Mouse (Mus musculus): ENCODE data around the gene Ddb2. TPM values are rescaled to one million over a fixed set of nuclear protein-coding genes. Genes with fewer than 3 reads are reported as not detected.

The Ddb2 gene
- total RNA-seq, 1 experiment = 10.4 TPM

DNA sequence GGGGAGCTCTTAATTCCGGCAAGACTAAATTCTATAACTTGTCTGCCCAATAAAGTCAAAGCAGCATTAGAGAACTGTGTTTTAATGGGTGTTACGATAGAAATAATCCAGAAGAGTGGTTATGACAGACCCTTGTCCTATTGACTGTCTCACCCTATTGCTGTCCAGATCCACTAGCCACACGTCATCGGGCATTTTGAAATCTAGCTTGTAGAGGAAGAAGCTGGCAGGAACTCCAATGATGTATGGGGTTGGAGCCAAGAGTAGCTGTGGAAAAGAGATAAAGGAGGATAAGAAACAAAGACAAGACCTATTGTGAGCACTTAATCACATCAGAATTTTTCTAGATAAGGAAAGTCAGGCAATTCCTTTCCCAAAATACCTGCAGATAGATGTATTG, 61.3 kb downstream of the Ddb2 start:
- Histone ChIP-seq H3K9me3 (ENCODE audit: control insufficient read depth, insufficient read depth, low read depth, low read length) (no peaks in the 10 kb centered on the region), H3K27ac (ENCODE audit: insufficient read depth, low read depth, low read length, poor library complexity, severe bottlenecking) (no peak overlapping the region), H3K36me3 (ENCODE audit: control insufficient read depth, insufficient read depth, low read length, poor library complexity, severe bottlenecking) (no peaks in the 10 kb centered on the region), H3K4me3 (ENCODE audit: insufficient read depth in 1 of 2, low read depth in 1 of 2, low read length in 2 of 2, poor library complexity in 1 of 2, severe bottlenecking in 1 of 2) (no peak overlapping the region), H3K4me1 (ENCODE audit: control insufficient read depth in 2 of 2, insufficient read depth in 2 of 2, low read length in 2 of 2, poor library complexity in 1 of 2) (no peaks in the 10 kb centered on the region), H3K9ac (ENCODE audit: insufficient read depth, low read depth, low read length, poor library complexity, severe bottlenecking) (no peak overlapping the region)
- in situ Hi-C loops (cut with MboI; ENCODE audit: low sequenced_read_pairs in 2 of 2, unreplicated experiment in 2 of 2) = no loop called here
- DNase-seq (ENCODE audit: low read depth, low spot score) = no peak
- TF ChIP-seq ZNF384 (IDR thresholded peaks at IDR 0.05; ENCODE audit: low read depth, low read length) (no peak), ZC3H11A (IDR thresholded peaks at IDR 0.05; ENCODE audit: borderline replicate concordance, low read depth, low read length) (no peak), CHD2 (IDR thresholded peaks at IDR 0.05; ENCODE audit: low read depth, low read length) (no peak)

DNA sequence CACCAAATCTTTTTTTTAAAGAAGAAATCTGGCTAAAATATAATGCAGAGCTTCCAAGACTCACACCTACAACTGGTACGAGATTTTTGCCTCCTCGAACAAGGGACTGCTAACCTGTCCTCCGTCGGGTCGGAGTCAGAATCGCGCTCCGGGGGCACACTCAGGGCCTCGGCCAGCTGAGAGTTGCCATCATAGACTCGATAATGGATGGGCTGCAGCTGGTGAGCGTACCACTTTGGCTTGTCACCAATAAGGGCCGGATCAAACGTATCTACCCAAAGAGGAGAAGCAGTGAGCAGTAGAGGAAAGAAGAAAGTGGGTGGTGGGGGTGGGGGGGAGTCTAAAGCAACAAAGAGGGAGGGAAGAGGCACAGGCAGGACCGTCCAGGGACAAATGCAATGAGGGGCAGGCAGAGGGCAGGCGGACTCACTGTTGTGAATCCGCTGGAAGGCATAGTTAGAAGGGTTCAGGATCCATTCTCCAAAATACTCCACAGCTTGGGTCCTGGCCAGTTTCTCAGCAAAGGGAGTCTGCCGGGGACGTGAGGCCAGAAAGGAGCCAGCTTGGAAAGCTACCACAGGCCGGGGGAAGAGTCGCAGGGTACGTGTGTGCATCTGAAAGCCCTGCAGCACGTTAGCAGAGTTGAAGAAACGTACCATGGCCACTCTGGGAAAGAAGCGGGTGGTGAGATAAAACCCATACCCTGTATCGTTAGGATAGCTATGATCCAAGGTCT, 67.0 kb downstream of the Ddb2 start:
- H3K36me3 ChIP-seq (ENCODE audit: control insufficient read depth, insufficient read depth, low read length, poor library complexity, severe bottlenecking) = no peaks in the 10 kb centered on the region
- TF ChIP-seq CHD2 (IDR thresholded peaks at IDR 0.05; ENCODE audit: low read depth, low read length) = no peak
- no peak for TF ChIP-seq ZC3H11A (IDR thresholded peaks at IDR 0.05; ENCODE audit: borderline replicate concordance, low read depth, low read length)
- TF ChIP-seq HCFC1 (IDR thresholded peaks at IDR 0.05; ENCODE audit: borderline replicate concordance, insufficient read depth, low read length) = no peak
- TF ChIP-seq MAFK (IDR thresholded peaks at IDR 0.05; ENCODE audit: insufficient read depth, low read depth, low read length) = no peak
- TF ChIP-seq ZNF384 (IDR thresholded peaks at IDR 0.05; ENCODE audit: low read depth, low read length) = no peak
- in situ Hi-C loops (cut with MboI; ENCODE audit: low sequenced_read_pairs in 2 of 2, unreplicated experiment in 2 of 2) = no loop called here
- no peak overlapping the region for H3K9ac ChIP-seq (ENCODE audit: insufficient read depth, low read depth, low read length, poor library complexity, severe bottlenecking)
- no peak overlapping the region for H3K27ac ChIP-seq (ENCODE audit: insufficient read depth, low read depth, low read length, poor library complexity, severe bottlenecking)
- H3K4me1 ChIP-seq (ENCODE audit: control insufficient read depth in 2 of 2, insufficient read depth in 2 of 2, low read length in 2 of 2, poor library complexity in 1 of 2) = no peaks in the 10 kb centered on the region
- no peak overlapping the region for H3K4me3 ChIP-seq (ENCODE audit: insufficient read depth in 1 of 2, low read depth in 1 of 2, low read length in 2 of 2, poor library complexity in 1 of 2, severe bottlenecking in 1 of 2)
- no peak for DNase-seq (ENCODE audit: low read depth, low spot score)
- no peaks in the 10 kb centered on the region for H3K9me3 ChIP-seq (ENCODE audit: control insufficient read depth, insufficient read depth, low read depth, low read length)

DNA sequence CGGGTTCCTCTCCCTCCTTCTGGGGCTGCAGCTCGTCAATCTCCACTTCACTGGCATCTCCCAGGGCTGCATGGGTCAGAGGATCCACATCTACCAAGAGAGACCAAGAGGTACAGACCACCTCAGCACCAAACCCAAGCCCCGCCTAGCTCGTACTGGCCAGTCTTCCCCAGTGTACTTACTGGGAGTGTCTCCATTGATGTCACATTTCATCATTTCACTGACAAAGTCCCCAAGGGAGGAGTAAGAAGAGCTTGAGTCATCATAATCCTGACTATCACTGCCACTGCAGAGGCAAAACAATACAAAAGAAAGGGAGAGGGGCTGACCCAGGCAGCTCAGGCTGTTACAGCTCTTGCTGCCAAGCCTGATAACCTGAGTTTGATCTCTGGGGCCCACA, 69.2 kb downstream of the Ddb2 start:
- H3K4me3 ChIP-seq (ENCODE audit: insufficient read depth in 1 of 2, low read depth in 1 of 2, low read length in 2 of 2, poor library complexity in 1 of 2, severe bottlenecking in 1 of 2) = no peak overlapping the region
- in situ Hi-C loops (cut with MboI; ENCODE audit: low sequenced_read_pairs in 2 of 2, unreplicated experiment in 2 of 2) = no loop called here
- H3K27ac ChIP-seq (ENCODE audit: insufficient read depth, low read depth, low read length, poor library complexity, severe bottlenecking) = no peak overlapping the region
- H3K36me3 ChIP-seq (ENCODE audit: control insufficient read depth, insufficient read depth, low read length, poor library complexity, severe bottlenecking) = no peaks in the 10 kb centered on the region
- TF ChIP-seq ZNF384 (IDR thresholded peaks at IDR 0.05; ENCODE audit: low read depth, low read length) = no peak
- TF ChIP-seq CHD2 (IDR thresholded peaks at IDR 0.05; ENCODE audit: low read depth, low read length) = no peak
- no peak for TF ChIP-seq MAFK (IDR thresholded peaks at IDR 0.05; ENCODE audit: insufficient read depth, low read depth, low read length)
- TF ChIP-seq ZC3H11A (IDR thresholded peaks at IDR 0.05; ENCODE audit: borderline replicate concordance, low read depth, low read length) = no peak
- no peak for TF ChIP-seq HCFC1 (IDR thresholded peaks at IDR 0.05; ENCODE audit: borderline replicate concordance, insufficient read depth, low read length)
- no peak for DNase-seq (ENCODE audit: low read depth, low spot score)
- H3K9ac ChIP-seq (ENCODE audit: insufficient read depth, low read depth, low read length, poor library complexity, severe bottlenecking) = no peak overlapping the region
- no peaks in the 10 kb centered on the region for H3K4me1 ChIP-seq (ENCODE audit: control insufficient read depth in 2 of 2, insufficient read depth in 2 of 2, low read length in 2 of 2, poor library complexity in 1 of 2)
- no peaks in the 10 kb centered on the region for H3K9me3 ChIP-seq (ENCODE audit: control insufficient read depth, insufficient read depth, low read depth, low read length)

DNA sequence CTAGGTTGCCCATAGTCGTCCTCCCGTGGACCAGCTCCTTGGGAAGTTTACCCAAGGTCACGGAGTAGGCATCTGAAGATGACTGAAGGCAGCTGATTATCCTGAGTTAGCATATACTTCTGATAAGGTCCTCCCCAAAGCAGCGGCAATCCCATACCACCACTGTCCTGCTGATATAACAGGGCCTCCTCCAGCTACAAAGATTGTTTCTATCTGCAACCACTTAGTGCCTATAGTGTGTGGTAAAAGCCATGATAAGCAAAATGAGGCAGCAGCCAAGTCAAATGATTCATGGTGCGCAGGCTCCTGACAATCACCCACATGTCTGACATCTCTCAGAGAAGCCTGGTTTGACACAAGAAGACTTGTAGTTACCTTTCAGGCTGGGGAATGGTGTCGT, 71.8 kb downstream of the Ddb2 start:
- Histone ChIP-seq H3K4me1 (ENCODE audit: control insufficient read depth in 2 of 2, insufficient read depth in 2 of 2, low read length in 2 of 2, poor library complexity in 1 of 2) (no peaks in the 10 kb centered on the region), H3K9me3 (ENCODE audit: control insufficient read depth, insufficient read depth, low read depth, low read length) (no peaks in the 10 kb centered on the region), H3K36me3 (ENCODE audit: control insufficient read depth, insufficient read depth, low read length, poor library complexity, severe bottlenecking) (no peaks in the 10 kb centered on the region), H3K9ac (ENCODE audit: insufficient read depth, low read depth, low read length, poor library complexity, severe bottlenecking) (no peak overlapping the region), H3K27ac (ENCODE audit: insufficient read depth, low read depth, low read length, poor library complexity, severe bottlenecking) (no peak overlapping the region), H3K4me3 (ENCODE audit: insufficient read depth in 1 of 2, low read depth in 1 of 2, low read length in 2 of 2, poor library complexity in 1 of 2, severe bottlenecking in 1 of 2) (no peak overlapping the region)
- DNase-seq (ENCODE audit: low read depth, low spot score) = no peak
- no peak for TF ChIP-seq MAFK (IDR thresholded peaks at IDR 0.05; ENCODE audit: insufficient read depth, low read depth, low read length)
- no peak for TF ChIP-seq ZNF384 (IDR thresholded peaks at IDR 0.05; ENCODE audit: low read depth, low read length)
- no peak for TF ChIP-seq ZC3H11A (IDR thresholded peaks at IDR 0.05; ENCODE audit: borderline replicate concordance, low read depth, low read length)
- no peak for TF ChIP-seq CHD2 (IDR thresholded peaks at IDR 0.05; ENCODE audit: low read depth, low read length)
- TF ChIP-seq HCFC1 (IDR thresholded peaks at IDR 0.05; ENCODE audit: borderline replicate concordance, insufficient read depth, low read length) = no peak
- in situ Hi-C loops (cut with MboI; ENCODE audit: low sequenced_read_pairs in 2 of 2, unreplicated experiment in 2 of 2) = no loop called here

DNA sequence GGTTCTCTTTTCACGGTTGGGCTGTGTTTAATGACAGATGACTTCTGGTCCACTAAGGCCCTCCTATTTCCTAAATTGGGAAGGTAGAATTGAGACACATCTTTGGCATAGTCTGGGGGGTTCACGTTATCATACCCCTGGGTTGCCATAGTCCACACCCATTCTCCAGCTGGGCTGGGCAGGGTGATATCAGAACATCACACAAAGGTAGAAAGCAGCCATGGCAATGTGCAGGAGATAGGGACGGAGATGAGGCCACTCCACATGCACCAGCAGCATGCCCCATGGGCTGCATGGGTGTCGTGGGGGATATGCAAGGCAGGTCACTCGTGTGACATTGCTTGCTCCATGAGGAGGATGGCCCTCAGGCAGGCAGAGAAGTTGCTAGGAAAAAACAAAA, 73.2 kb downstream of the Ddb2 start:
- Histone ChIP-seq H3K4me3 (ENCODE audit: insufficient read depth in 1 of 2, low read depth in 1 of 2, low read length in 2 of 2, poor library complexity in 1 of 2, severe bottlenecking in 1 of 2) (no peak overlapping the region), H3K9ac (ENCODE audit: insufficient read depth, low read depth, low read length, poor library complexity, severe bottlenecking) (no peak overlapping the region), H3K27ac (ENCODE audit: insufficient read depth, low read depth, low read length, poor library complexity, severe bottlenecking) (no peak overlapping the region), H3K36me3 (ENCODE audit: control insufficient read depth, insufficient read depth, low read length, poor library complexity, severe bottlenecking) (no peaks in the 10 kb centered on the region), H3K4me1 (ENCODE audit: control insufficient read depth in 2 of 2, insufficient read depth in 2 of 2, low read length in 2 of 2, poor library complexity in 1 of 2) (no peaks in the 10 kb centered on the region), H3K9me3 (ENCODE audit: control insufficient read depth, insufficient read depth, low read depth, low read length) (no peaks in the 10 kb centered on the region)
- DNase-seq (ENCODE audit: low read depth, low spot score) = no peak
- no peak for TF ChIP-seq ZNF384 (IDR thresholded peaks at IDR 0.05; ENCODE audit: low read depth, low read length)
- in situ Hi-C loops (cut with MboI; ENCODE audit: low sequenced_read_pairs in 2 of 2, unreplicated experiment in 2 of 2) = no loop called here
